Mouse (Mus musculus) embryonic facial prominence, embryonic 15.5 days (tissue): ENCODE results near the gene St6galnac1. TPM values are rescaled to one million over a fixed set of nuclear protein-coding genes. Genes with fewer than 3 reads are reported as not detected.
A peak's percentile ranks its signal among the peaks of the same experiment; 100 is the strongest.

Experiments
- ATAC-seq: fragments of 200-750 bp; cut with Nextera tagmentation; 2 replicates; pipeline ENCODE4 v1.8.0; 2017; ENCODE audit warnings: low read depth, moderate TSS enrichment; ENCODE audit not compliant: insufficient number of reproducible peaks, low FRiP score, low TSS enrichment
- H3K27ac ChIP-seq: fragments of 300-500 bp; sonication (generic); replicated peaks from 2 replicates; pipeline ENCODE4 v1.5.1; 2015; ENCODE audit warnings: mild to moderate bottlenecking, inconsistent platforms
- H3K27me3 ChIP-seq: fragments of 300-500 bp; sonication (generic); 2 replicates; pipeline ENCODE4 v1.6.1; 2015; ENCODE audit warnings: inconsistent platforms
- H3K36me3 ChIP-seq: fragments of 300-500 bp; sonication (generic); 2 replicates; pipeline ENCODE4 v1.6.1; 2015; ENCODE audit warnings: mild to moderate bottlenecking, inconsistent platforms
- H3K4me1 ChIP-seq: fragments of 300-500 bp; sonication (generic); 2 replicates; pipeline ENCODE4 v1.6.1; 2015; ENCODE audit warnings: inconsistent platforms
- H3K4me2 ChIP-seq: fragments of 300-500 bp; sonication (generic); replicated peaks from 2 replicates; pipeline ENCODE4 v1.6.1; 2015; ENCODE audit warnings: mild to moderate bottlenecking, inconsistent platforms
- H3K4me3 ChIP-seq: fragments of 300-500 bp; sonication (generic); replicated peaks from 2 replicates; pipeline ENCODE4 v1.5.1; 2015; ENCODE audit warnings: mild to moderate bottlenecking, inconsistent platforms
- H3K9ac ChIP-seq: fragments of 300-500 bp; sonication (generic); 2 replicates; pipeline ENCODE4 v1.6.1; 2015; ENCODE audit warnings: inconsistent platforms
- H3K9me3 ChIP-seq: fragments of 300-500 bp; sonication (generic); replicated peaks from 2 replicates; pipeline ENCODE4 v1.6.1; 2016; ENCODE audit warnings: inconsistent platforms
- WGBS: fragments of 180-500 bp; shearing (Covaris S2); methylation state at CpG from one replicate; pipeline ENCODE4 v1.1.7; 2015; 5-methylcytosine and 5-hydroxymethylcytosine counted together
- polyA plus RNA-seq: library from polyadenylated mRNA; unstranded; fragments of >200 nt; fragmentation: Nextera tagmentation; extraction: Ambion mirVana; gene quantifications from 2 replicates; pipeline ENCODE4 v1.2.1, GENCODE M21; 2015

The St6galnac1 gene
- polyA plus RNA-seq, 1 experiment from 2014 or later, result not detected

DNA sequence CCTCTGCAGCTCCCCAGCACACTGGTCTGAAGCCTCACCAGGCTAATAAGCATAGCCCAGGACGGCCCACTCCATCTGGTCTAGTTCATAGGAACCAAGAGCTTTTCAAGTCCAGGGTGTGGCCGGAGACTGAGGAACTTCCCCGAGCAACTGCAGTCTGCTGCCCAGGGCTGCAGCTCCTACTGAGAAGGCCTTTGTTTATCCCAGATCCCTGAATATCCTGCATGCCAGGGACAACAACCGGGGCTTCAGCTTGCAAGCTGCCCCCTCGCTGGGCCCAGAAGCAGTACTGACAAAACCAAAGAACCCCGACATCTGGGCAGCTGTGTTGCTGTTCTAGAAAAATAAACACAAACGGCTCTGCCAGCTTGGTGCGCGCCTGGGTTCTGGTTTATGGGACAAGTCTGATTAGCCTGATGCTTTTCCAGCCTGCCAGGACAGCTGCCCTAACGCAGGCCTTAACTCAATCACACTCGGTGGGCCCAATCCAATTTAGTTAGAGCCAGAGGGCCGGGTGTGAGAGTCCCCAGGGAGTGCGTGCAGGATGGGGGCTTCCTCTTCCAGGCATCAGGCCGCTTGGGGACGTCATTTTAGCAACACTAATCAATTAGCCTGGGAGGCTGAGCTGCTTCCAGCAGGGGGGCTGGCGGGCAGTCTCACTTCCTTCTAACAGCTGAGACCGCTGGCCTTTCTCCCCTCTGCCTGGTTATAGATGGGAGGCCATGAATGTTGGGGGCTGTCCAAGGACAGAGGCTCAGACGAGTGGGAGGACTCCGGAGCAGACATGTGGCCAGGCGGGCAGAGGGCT lies 39.0 kb upstream of the St6galnac1 start:
- Histone ChIP-seq H3K36me3 (no peaks in the 10 kb centered on the region; the same call in 1 of the 2 replicates), H3K9me3 (no peaks in the 10 kb centered on the region), H3K27me3 (no peaks in the 10 kb centered on the region), H3K4me3 (no peak overlapping the region), H3K9ac (no peak overlapping the region), H3K4me1 (peaks cover 75% of the 10 kb centered on the region), H3K27ac (peak overlapping the region; percentile 96), H3K4me2 (peak overlapping the region; percentile 24)
- peak; percentile 56 for ATAC-seq
- WGBS, result 11% methylated on average over 20 of the region's 20 CpGs

DNA sequence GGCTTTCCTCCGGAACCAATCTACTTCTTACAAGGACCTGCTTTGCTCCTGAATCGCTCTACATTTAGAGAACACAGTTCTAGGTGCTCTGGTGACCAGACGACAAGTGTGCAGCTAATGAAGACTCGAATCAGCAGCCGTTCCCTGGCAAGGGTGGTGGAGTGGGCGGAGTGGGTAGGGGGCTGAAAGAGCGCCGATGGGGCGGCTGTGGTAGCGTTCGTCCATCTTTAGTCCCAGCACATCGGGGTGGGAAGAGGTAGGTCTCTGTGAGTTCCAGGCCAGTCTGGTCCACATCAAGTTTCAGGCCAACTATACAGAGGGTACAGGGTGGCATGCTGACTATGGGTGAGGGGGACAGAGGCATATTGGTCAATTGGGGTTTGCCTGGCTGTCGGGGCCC lies 38.3 kb upstream of the St6galnac1 start:
- Histone ChIP-seq H3K36me3 (no peaks in the 10 kb centered on the region; the same call in 1 of the 2 replicates), H3K9me3 (no peaks in the 10 kb centered on the region), H3K4me3 (no peak overlapping the region), H3K4me1 (peaks cover 71% of the 10 kb centered on the region), H3K27me3 (no peaks in the 10 kb centered on the region), H3K4me2 (no peak overlapping the region), H3K9ac (no peak overlapping the region), H3K27ac (peak overlapping the region; percentile 96)
- 73% methylated on average over 13 of the region's 13 CpGs for WGBS
- no peak for ATAC-seq

DNA sequence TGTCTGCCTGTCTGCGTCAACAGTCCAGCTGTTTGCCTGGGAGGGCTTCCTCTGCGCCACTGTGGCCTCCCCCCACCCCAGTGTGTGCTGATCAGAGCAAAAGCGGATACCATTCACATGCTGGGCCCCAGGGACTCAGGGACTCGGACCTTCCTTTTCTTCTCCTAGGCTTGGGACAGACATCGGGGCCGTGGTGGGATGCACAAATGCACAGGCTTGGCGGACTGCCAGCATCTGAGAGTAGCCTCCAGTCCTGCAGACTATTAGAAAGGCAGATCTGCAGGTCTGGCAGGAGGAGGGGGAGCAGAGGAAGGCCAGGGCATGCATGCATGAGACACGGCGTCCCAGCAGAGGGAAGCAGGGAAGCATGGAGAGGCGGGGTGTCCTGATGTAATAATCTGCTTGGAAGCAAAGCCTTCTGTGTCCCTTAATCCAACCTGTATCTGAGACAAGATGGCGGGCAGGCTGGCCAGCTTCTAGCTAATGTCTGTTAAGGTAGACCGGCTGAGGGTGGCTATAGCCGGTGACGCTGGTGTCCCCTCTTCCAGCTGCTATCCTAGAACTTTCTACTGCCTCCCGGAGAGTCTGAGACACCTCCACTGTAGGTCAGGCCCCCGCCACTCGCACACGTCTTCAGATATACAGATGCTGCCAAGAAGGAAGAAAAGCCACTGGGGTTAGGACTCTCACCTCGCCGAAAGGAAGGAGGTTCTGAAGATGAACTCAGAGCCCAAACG lies 37.7 kb upstream of the St6galnac1 start:
- no peak overlapping the region for H3K9ac ChIP-seq
- no peak for ATAC-seq
- no peaks in the 10 kb centered on the region for H3K9me3 ChIP-seq
- H3K4me2 ChIP-seq, result no peak overlapping the region; the same call in 1 of the 2 replicates
- H3K27ac ChIP-seq, result peak overlapping the region; percentile 96
- H3K4me3 ChIP-seq, result no peak overlapping the region
- 39% methylated on average over 21 of the region's 21 CpGs for WGBS
- H3K36me3 ChIP-seq, result no peaks in the 10 kb centered on the region; the same call in 1 of the 2 replicates
- peaks cover 73% of the 10 kb centered on the region for H3K4me1 ChIP-seq
- H3K27me3 ChIP-seq, result no peaks in the 10 kb centered on the region

DNA sequence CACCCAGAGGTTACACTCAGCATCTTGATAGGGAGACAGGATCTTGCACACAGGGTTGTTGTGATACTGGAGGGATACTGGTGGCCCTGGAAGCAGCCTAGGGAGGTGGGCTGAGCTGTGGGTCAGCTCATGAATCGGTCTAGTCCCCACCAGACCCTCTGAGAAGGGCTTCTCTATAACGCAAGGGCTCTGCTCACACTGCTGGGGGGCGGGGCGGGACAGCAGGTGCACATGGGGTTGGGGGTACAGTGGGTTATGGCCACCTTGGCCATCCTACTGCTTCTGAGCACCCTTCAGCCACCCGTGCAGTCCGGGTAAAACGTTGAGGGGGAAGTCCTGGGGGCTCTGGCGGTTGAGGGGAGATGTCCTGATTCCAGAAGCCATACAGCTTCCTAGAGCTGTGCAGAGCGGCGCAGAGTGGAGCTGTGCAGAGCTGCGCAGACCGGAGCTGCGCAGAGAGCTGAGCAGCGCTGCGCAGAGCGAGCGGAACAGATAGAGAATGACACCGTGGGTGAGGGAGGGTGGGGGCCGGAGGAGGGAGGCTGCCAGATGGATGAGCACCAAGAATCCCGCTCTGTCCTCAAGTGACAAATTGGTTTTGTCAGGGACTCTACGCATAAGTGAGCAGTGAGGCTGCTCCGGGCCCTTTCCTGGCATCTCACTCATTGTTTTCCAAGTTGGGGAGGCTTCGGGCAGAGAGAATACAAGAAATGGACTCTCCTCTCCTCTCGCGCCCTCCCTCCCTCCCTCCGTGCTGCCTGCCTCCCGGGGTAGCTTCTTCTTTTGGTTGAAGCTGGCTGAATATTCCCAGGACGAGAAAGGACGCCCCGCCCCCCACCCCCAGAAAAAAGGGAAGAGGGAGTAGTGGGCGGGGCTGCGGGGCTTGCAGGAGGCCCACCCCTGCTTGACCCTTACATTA lies 35.9 kb upstream of the St6galnac1 start:
- peak; percentile 83 for ATAC-seq
- H3K9me3 ChIP-seq, result no peaks in the 10 kb centered on the region
- H3K27ac ChIP-seq, result peak overlapping the region; percentile 83
- peak overlapping the region; percentile 55 for H3K4me2 ChIP-seq
- peak overlapping the region; percentile 18; the same call in 1 of the 2 replicates for H3K9ac ChIP-seq
- peak overlapping the region; percentile 31 for H3K4me3 ChIP-seq
- 9% methylated on average over 32 of the region's 32 CpGs for WGBS
- no peaks in the 10 kb centered on the region; the same call in 1 of the 2 replicates for H3K36me3 ChIP-seq
- peaks cover 78% of the 10 kb centered on the region for H3K4me1 ChIP-seq
- no peaks in the 10 kb centered on the region for H3K27me3 ChIP-seq

DNA sequence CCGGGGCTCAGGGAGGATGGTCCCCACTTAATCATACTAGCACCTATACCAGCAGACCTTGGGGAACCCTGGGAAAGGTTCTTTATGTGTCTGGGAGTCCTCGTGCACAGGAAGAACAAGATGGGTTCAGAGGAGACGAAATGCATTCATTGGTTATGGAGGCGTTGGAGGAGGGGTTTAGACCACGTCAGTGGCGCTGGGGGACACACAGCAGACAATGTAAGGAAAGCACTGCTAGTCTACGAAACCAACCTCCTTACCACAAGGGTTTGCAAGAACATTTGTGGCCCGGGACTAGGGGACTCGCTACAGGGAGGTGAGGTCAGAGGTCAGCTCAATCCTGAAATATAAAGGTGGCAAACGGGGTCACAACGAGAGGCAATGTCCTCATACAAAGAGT lies 35.2 kb upstream of the St6galnac1 start:
- Histone ChIP-seq H3K9me3 (no peaks in the 10 kb centered on the region), H3K27ac (no peak overlapping the region), H3K4me2 (no peak overlapping the region), H3K36me3 (no peaks in the 10 kb centered on the region; the same call in 1 of the 2 replicates), H3K27me3 (no peaks in the 10 kb centered on the region), H3K4me3 (no peak overlapping the region), H3K9ac (0 out of 2 replicates have a peak overlapping the region, but pooled peaks have one; percentile 18), H3K4me1 (peaks cover 76% of the 10 kb centered on the region)
- WGBS, result 69% methylated on average over 11 of the region's 11 CpGs
- ATAC-seq, result no peak

DNA sequence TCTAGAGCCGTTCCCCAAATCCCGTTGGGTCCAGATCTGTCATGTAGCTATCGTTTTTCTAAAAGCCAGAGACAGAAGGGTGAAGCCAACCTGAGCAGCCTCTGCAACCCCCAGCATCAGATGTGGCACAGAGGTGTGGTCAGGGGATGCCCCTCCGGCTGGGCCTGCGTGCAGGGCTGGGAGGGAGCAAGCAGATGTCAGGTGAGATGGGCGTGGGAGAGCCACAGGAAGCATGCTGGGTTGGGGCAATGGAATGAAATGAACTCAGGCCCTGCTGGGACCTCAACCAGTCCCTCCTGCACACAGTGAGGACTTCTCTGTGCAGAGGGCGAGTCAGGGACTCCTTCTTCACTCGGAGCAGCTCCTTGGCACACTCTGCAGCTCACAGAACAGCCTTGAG lies 34.2 kb upstream of the St6galnac1 start:
- Histone ChIP-seq H3K9ac (no peak overlapping the region; the same call in 1 of the 2 replicates), H3K36me3 (no peaks in the 10 kb centered on the region; the same call in 1 of the 2 replicates), H3K9me3 (no peaks in the 10 kb centered on the region), H3K4me1 (peaks cover 67% of the 10 kb centered on the region), H3K4me3 (no peak overlapping the region), H3K4me2 (no peak overlapping the region), H3K27ac (no peak overlapping the region), H3K27me3 (no peaks in the 10 kb centered on the region)
- WGBS, result 74% methylated on average over 8 of the region's 8 CpGs
- ATAC-seq, result no peak

DNA sequence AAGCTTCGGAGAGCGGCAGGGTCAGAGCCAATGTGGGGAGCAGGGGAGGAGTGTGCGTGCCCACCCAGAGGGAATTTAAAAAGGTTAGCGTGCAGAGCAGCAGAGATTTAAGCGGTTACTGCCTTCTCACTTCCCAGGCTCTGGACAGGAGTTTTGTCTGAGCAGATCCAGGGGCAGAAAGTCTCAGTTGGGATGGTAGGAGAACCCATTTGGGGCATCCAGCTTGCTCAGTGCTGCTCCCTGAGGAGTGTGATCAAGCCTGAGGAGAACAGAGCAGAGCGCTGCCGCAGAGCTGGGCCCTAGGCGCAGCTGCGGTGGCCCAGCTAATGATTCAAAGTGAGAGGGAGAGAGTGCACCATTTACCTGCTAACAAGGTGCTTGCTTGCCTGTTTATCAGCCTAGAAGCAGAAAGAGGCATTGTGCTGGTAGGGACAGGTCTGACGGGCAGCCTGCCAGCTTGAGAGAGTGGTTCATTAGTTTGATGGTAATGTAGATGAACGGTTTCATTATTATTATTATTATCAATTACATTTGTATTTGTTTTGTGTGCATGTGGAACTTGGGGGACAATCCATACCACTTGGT lies 33.6 kb upstream of the St6galnac1 start:
- Histone ChIP-seq H3K36me3 (no peaks in the 10 kb centered on the region; the same call in 1 of the 2 replicates), H3K9ac (no peak overlapping the region), H3K9me3 (no peaks in the 10 kb centered on the region), H3K27ac (no peak overlapping the region), H3K4me2 (no peak overlapping the region), H3K4me3 (no peak overlapping the region), H3K4me1 (peaks cover 61% of the 10 kb centered on the region), H3K27me3 (no peaks in the 10 kb centered on the region)
- no peak for ATAC-seq
- WGBS, result 79% methylated on average over 11 of the region's 11 CpGs

DNA sequence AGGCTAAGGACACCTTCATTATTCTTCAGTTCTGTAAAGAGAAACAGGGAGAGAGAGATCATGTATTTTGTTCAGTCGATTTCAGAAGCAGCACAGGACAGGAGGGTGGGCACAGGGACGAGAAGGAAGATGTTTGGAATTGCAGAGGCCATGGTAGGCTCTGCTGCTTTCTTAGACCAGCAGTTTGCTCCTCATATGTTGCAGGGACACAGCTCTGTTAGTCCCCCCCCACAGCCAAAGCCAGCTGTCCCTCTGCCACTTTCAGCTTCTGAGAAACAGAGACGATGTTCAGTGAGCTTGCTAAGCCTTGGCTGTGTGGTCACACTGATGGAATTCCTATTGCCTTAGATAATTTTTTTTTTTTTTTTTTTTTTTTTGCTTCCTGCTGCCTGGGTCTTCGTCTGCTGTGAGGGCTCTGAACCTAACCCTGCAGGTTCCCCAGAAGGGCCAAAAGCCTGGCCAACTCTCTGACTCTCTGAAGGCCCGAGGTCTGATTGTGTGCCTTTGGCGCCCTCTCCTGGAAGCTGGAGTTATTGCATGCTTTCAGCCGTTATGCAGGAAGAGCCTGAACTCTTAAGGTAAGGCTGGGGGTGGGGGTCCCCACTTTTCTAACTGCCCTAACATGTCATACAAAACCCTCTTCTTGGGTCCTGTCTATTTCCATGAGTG lies 32.8 kb upstream of the St6galnac1 start:
- Histone ChIP-seq H3K27ac (peak overlapping the region; percentile 73), H3K9ac (no peak overlapping the region)
- WGBS, result 23% methylated on average over 7 of the region's 7 CpGs

DNA sequence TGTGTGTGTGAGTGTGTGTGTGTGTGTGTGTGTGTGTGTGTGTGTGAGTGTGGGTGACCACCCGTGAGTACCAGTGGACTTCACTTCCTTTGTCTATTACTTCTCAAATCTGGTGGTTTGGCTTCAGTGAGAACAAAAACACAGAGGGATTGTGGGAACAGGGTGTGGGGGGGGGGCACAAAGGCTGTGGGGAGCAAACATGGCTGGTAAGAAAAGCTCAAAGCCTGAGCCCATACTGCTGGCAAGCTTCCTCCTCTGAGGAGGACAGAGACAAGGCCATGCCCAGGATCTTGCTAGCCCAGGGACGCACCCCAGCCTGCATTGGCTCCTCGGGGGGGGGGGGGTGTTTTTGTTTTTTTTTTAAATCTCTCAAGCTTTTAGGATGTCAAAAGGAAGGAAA lies 32.2 kb upstream of the St6galnac1 start:
- H3K4me1 ChIP-seq, result peaks cover 47% of the 10 kb centered on the region
- H3K36me3 ChIP-seq, result no peaks in the 10 kb centered on the region; the same call in 1 of the 2 replicates
- H3K27ac ChIP-seq, result peak overlapping the region; percentile 73
- H3K27me3 ChIP-seq, result no peaks in the 10 kb centered on the region
- no peak for ATAC-seq
- H3K4me3 ChIP-seq, result no peak overlapping the region
- WGBS, result 60% methylated on average over 3 of the region's 3 CpGs
- no peak overlapping the region for H3K4me2 ChIP-seq
- no peaks in the 10 kb centered on the region for H3K9me3 ChIP-seq
- H3K9ac ChIP-seq, result no peak overlapping the region

More for the DNA sequence above, 32.8 kb upstream of the St6galnac1 start:
- Histone ChIP-seq H3K36me3 (no peaks in the 10 kb centered on the region; the same call in 1 of the 2 replicates), H3K9me3 (no peaks in the 10 kb centered on the region), H3K27me3 (no peaks in the 10 kb centered on the region), H3K4me2 (no peak overlapping the region), H3K4me3 (no peak overlapping the region), H3K4me1 (peaks cover 53% of the 10 kb centered on the region)
- ATAC-seq, result peak; percentile 15; the same call in 1 of the 2 replicates

DNA sequence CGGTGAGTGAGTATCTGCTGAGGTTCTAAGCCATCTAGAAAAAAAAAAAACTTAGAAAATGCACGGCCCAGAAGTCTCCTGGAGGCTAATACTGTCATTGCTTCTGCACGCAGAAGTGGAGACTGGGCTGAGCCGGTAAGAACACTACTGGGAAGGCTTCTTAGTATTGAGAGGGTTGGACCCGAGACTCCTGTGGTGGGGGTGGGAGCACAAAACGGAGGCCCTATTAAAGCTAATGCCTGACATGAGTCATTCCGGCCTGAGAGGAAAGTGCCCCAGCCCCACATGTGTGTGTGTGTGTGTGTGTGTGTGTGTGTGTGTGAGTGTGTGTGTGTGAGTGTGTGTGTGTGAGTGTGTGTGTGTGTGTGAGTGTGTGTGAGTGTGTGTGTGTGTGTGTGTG lies 31.8 kb upstream of the St6galnac1 start:
- H3K9ac ChIP-seq, result no peak overlapping the region
- peaks cover 43% of the 10 kb centered on the region for H3K4me1 ChIP-seq
- WGBS, result 38% methylated on average over 7 of the region's 7 CpGs
- ATAC-seq, result no peak
- H3K9me3 ChIP-seq, result no peaks in the 10 kb centered on the region
- no peak overlapping the region for H3K4me2 ChIP-seq
- no peak overlapping the region for H3K4me3 ChIP-seq
- no peak overlapping the region; the same call in 1 of the 2 replicates for H3K27ac ChIP-seq
- H3K27me3 ChIP-seq, result no peaks in the 10 kb centered on the region
- no peaks in the 10 kb centered on the region; the same call in 1 of the 2 replicates for H3K36me3 ChIP-seq
